Comparison of ENCODE assay signal across 15 mouse cellular contexts in genomic region chr13:16669281-16669680, GRCm38 (mm10).
"Had no signal": no experiment of that assay in that cellular context is flagged by ENCODE, and none has a peak within 500 bp of the region (broad histone marks: within the 10 kb centered on the region; RNA-seq: fewer than 3 reads in every experiment).

No protein-coding gene starts in this region.

- H3K36me3 ChIP-seq: limb, embryonic 12.5 days; liver, embryonic 13.5 days; lung, embryonic 15.5 days; midbrain, embryonic 13.5 days; neural tube, embryonic 15.5 days had no signal

- ATAC-seq: inflammation-experienced regulatory T-cells, adult 6 months; intestine, postnatal 0 days; liver, postnatal 0 days; midbrain, embryonic 13.5 days had no signal

- H3K27me3 ChIP-seq: limb, embryonic 12.5 days; liver, embryonic 13.5 days; lung, embryonic 15.5 days; midbrain, embryonic 13.5 days; neural tube, embryonic 15.5 days had no signal

- H3K9ac ChIP-seq: limb, embryonic 12.5 days; liver, embryonic 13.5 days; liver, postnatal 0 days; lung, embryonic 15.5 days; midbrain, embryonic 13.5 days; neural tube, embryonic 15.5 days had no signal

- H3K4me2 ChIP-seq: limb, embryonic 12.5 days; liver, embryonic 13.5 days; lung, embryonic 15.5 days; midbrain, embryonic 13.5 days; neural tube, embryonic 15.5 days had no signal

- H3K27ac ChIP-seq: limb, embryonic 12.5 days; liver, embryonic 13.5 days; lung, embryonic 15.5 days; midbrain, embryonic 13.5 days; neural tube, embryonic 15.5 days had no signal

- H3K4me3 ChIP-seq: limb, embryonic 12.5 days; liver, embryonic 13.5 days; lung, embryonic 15.5 days; midbrain, embryonic 13.5 days; neural tube, embryonic 15.5 days had no signal

- H3K9me3 ChIP-seq: limb, embryonic 12.5 days; liver, embryonic 13.5 days; lung, embryonic 15.5 days; midbrain, embryonic 13.5 days; neural tube, embryonic 15.5 days had no signal

- H3K4me1 ChIP-seq: limb, embryonic 12.5 days; liver, embryonic 13.5 days; lung, embryonic 15.5 days; midbrain, embryonic 13.5 days; neural tube, embryonic 15.5 days had no signal

- DNase-seq: kidney, adult 8-10 months; kidney, postnatal 25 days; liver; liver, embryonic 13.5 days; liver, postnatal 0 days; lung, postnatal 14 days; spleen, adult 18-20 months; thymus, adult 2 months; thymus, postnatal 25 days had no signal
